Mouse (Mus musculus) heart, postnatal 25 days (tissue): ENCODE measurements around the gene Ckm. TPM values are rescaled to one million over a fixed set of nuclear protein-coding genes. Genes with fewer than 3 reads are reported as not detected.

Source experiments
- DNase-seq: peaks from one replicate; pipeline ENCODE4 v3.0.0; 2022; ENCODE audit warnings: low spot score
- intact Hi-C: fragments of 180-260 bp; cut with DNase I; formaldehyde crosslinking; loops from one replicate; pipeline ENCODE4 v1.15.1; 2025
- total RNA-seq, 2 experiments: library from RNA; stranded (reverse); gene quantifications; 2 replicates each; pipeline ENCODE4 v1.2.3; 2021

Gene Ckm
- total RNA-seq, 2 experiments from 2014 or later: 4,463 to 5,048 TPM

DNA sequence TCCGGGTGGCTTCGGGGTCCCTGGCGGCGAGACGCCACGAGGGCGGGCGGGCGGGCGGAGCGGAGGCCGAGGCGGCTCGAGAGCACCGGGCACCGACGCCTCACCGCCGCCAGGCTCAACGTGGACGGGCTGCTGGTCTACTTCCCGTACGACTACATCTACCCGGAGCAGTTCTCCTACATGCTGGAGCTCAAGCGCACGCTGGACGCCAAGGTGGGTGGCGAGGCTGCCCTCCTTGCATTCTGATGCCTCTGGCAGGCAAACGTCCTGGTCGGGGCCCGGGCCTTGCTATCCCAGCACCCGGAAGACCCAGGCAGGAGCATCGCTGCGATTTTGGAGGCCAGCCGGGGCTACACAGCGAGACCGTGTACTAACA lies 22.4 kb upstream of the Ckm start:
- no peak for DNase-seq
- intact Hi-C loops: no loop called here

DNA sequence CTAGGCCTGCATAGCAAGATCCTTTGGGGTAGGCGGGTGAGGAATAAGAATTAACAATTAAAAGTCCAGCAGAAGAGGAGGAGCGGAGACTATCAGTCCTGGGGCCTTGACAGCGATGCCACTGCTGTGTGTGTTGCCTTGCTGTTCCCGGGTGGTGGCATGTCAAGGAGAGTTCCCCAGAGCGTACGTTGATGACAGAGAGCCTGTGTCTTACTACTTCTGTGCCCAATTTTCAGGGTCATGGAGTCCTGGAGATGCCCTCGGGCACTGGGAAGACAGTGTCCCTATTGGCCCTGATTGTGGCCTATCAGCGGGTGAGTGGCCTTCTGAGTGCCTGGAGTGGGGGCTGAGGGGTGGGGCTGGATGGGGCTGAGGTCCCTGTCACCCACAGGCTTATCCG lies 20.9 kb upstream of the Ckm start:
- DNase-seq: no peak
- intact Hi-C loops: no loop called here

DNA sequence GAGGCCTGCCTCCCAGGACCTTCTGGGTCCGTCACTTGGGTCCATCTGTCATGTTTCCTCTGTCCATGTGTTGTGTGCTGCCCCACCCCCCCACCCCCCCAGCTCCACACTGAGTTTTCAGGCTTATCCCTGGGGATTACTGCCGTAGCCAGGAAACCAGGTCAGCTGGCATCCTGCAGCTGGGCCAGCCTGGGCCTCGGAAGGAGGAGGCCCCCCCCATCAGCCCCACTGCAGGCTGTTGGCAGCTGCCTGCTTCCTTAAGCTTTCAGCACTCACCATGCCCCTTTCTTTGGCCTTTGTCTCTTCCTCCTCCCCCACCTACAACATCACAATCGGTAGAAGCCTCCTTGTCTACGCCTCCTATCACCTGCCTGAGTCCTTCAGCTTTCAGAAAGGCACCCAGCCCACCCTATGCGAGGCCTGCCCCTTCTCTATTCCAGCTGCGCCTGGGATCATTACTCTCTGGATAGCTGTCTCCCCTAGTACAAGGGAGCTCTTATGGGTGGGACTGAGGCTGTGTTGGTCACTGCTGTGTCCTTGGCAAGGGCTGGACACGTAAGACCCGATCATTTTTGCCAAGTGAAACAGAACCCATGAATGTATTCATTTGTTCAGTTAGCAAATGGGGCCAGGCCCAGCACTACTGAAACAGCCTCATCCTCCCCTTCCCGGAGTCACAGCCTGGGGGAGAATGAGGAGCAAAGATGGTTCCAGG lies 15.7 kb upstream of the Ckm start:
- no peak for DNase-seq
- intact Hi-C loops: no loop called here

DNA sequence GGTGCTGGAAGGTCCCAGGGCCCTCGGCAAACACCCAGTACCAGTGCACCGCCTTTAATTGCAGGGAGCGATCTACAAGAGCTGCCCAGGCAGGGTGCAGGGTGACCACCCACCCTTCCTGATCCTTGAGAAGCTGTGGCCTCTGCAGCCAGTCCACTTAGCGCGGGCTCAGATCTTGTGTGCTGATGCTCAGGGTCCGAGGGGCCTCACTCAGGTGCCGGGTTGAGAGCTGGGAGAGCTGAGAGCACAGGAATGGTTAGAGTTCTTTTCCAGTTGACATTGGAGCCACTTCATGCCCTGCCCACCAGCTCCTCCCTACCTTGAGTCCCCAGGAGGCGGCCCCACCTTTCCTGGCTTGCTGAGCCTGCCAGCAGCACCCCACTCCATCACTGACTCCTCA lies 10.1 kb upstream of the Ckm start:
- DNase-seq: no peak
- intact Hi-C loops: no loop called here

DNA sequence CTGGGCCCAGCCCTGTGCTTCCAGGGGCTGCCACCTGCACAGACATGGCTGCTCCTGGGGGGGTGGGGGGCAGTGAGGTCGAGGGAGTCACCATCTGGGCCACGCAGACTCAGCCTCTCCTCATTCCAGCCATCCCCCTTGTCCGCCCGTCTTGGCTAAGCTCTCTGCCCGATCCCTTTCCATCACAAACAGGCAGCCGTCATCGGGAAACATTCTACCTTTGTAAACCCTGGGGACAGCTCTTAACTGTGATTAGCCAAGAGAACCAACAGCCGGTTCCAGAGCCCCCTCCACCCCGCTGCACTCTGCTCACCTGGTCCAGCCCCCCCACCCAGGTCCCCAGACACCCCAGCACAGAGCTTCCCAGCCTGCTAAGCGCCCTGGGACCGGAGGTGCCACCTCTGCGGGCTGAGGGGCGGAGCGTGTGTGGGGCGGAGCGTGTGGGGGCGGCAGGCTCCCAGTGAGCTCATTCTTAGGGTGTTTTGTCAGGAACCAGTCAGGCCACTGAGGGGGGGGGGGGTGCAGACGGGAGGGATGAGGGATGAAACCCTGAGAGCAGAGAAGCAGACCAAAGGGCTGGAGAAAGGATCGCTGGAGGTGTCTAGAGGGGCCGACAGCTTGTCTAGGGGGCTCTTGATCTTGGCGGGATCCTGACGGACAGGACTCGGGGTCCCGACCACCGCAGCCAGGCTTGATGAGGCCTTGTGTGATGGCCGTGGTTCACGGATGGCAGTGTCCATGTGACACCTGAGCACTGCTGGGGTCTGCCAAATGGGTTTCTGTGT lies 4.9 kb upstream of the Ckm start:
- no peak for DNase-seq
- intact Hi-C loops: no loop called here

DNA sequence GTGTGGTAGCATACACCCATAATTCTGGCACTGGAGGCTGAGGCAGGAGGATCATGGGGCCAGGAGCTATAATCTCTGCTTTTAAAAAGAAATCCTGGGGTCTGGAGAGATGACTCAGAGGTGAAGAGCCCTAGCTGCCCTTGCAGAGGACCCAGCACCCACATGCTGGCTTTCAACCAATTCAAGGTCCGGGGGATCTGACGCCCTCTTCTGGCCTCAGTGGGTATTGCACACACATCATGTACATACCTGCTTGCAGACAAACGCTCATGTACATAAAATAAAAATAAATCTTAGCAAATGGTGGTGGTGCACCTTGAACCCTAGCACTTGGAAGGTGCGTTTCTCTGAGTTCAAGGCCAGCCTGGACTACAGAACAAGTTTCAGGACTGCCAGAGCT lies 3.6 kb upstream of the Ckm start:
- intact Hi-C loops: no loop called here
- no peak for DNase-seq

DNA sequence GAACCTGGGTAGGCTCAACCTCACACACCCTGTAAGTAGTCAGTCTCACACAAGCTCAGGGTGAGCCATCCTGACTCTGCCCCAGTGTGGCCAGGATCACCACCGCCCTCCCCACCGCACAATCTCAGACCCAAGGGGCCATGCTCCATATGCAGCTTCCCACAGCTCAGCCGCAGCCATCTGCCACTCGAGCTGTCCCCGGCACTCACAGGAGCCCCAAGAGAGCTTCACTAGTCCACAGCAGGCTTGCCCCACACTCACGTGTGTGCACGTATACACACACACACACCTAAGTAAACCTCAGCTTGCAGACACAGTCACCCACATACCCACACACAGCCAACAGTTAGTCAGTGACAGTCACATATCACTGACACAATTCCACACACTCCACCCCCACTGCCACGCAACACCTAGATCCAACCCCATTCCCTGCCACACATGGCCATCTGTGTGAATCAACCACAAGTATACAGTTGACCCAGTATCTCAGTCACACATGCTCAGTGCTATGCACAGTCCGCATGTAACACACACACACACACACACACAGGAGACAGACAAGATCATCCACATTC lies 2.0 kb upstream of the Ckm start:
- no peak for DNase-seq
- intact Hi-C loops: no loop called here

DNA sequence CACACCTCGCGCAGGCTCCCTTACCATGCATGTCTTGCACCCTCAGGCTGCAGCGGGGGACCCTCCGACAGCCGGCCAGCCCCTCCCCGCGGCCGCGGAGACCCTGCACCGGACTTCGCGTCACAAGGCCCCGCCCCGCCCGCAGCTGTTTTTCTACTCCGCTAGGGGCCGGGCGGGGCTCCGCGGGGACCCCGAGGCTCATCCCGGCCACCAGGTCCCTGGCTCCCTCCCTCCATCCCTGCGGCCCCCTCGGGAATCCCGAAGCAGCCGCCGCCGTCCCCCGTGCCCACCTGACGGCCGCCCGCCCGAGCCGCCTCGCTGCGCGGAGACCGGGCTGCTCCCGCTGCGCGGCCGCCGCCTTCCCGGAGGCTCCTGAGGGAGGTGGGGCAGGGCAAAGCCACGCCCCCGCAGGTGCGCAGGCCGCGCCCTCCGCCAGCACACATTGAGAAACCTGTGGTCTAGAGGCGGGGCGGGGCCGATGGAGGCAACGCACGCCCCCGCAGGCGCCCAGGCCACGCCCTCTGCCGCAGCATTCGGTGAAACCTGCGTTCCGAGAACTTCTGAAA lies 762 bp upstream of the Ckm start, which contains the start of gene Klc3:
TSS of gene Klc3 (minus strand) at position 374 of the 566 bp plus-strand sequence.
- DNase-seq: no peak
- intact Hi-C loops: no loop called here

DNA sequence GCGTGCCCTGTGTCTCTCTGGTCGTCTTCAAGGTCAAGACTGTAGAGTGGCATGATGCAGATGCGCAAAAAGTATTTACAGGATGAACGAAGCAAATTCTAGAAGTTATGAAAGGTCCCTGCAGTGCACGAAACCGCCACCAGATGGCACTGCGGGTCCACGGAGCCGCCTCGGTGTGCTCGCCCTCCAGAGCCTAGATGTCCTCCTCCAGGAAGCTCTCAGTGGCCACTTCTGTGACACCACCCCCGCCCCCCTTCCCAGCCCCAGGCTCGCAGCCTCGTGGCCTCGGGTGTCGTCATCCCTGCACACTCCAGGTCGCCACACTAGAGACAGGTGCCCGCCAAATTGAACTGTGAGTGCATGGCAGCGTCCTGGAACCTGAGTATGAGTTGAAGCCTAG lies 841 bp downstream of the Ckm start:
- DNase-seq: peak; percentile 49
- intact Hi-C loops: loop anchor here (1.0 to 5.0 kb wide), 3 partner anchors 97 to 297 kb away; no protein-coding TSS in a partner anchor

DNA sequence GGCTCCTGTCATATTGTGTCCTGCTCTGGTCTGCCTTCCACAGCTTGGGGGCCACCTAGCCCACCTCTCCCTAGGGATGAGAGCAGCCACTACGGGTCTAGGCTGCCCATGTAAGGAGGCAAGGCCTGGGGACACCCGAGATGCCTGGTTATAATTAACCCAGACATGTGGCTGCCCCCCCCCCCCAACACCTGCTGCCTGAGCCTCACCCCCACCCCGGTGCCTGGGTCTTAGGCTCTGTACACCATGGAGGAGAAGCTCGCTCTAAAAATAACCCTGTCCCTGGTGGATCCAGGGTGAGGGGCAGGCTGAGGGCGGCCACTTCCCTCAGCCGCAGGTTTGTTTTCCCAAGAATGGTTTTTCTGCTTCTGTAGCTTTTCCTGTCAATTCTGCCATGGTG lies 5.2 kb downstream of the Ckm start:
- no peak for DNase-seq
- intact Hi-C loops: loop anchor here (5.0 kb wide), 2 partner anchors 93 to 293 kb away; no protein-coding TSS in a partner anchor

DNA sequence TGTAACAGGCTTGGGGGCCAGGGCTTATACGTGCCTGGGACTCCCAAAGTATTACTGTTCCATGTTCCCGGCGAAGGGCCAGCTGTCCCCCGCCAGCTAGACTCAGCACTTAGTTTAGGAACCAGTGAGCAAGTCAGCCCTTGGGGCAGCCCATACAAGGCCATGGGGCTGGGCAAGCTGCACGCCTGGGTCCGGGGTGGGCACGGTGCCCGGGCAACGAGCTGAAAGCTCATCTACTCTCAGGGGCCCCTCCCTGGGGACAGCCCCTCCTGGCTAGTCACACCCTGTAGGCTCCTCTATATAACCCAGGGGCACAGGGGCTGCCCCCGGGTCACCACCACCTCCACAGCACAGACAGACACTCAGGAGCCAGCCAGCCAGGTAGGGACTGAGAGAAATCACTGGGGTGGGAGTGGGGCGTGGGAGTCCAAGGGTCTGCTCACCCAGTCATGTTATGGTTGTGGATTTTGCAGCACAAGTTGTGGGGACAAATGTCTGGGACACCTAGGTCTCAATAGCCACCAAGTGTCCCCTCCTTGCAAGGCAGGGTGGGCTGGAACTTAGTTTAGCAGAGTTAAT lies 6.3 kb downstream of the Ckm start:
- intact Hi-C loops: no loop called here
- peak; percentile 65 for DNase-seq

DNA sequence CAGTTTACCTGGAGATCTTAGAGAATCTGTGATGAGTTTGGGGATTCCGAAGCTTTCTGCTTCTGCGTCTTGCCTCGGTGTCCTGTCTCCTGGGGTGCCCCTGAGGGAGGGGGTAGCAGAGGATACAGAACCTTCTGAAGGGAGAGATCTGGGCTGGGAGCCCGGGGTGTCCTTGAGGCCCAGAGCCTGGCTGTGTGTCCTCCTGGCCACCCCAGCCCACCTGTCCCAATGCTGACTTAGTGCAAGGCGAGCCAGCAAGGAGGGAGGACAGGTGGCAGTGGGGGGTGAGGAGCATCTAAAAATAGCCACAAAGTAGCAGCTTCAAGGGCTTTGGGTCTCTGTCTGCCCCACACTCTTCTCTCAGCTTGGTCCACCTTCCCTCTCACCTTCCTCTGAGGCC lies 7.2 kb downstream of the Ckm start:
- intact Hi-C loops: no loop called here
- DNase-seq: no peak

DNA sequence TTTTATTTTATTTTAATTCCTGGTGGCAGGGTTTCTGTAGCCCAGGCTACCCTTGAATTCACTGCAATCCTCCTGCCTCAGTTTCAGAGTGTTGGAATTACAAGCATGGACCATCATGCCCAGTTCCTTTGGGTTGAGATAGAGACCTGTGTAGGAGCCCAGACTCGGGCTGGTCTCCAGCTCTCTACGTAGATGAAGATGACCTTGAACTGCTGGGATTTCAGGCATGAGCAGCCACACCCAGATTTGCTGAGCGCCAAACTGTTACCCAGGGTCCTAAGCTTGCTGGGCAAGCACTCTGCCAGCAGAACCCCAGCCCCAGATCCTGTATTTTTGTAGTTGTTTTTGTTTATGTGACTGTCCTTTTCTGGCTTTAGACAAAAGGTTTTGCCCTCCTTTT lies 8.9 kb downstream of the Ckm start:
- intact Hi-C loops: no loop called here
- DNase-seq: no peak

DNA sequence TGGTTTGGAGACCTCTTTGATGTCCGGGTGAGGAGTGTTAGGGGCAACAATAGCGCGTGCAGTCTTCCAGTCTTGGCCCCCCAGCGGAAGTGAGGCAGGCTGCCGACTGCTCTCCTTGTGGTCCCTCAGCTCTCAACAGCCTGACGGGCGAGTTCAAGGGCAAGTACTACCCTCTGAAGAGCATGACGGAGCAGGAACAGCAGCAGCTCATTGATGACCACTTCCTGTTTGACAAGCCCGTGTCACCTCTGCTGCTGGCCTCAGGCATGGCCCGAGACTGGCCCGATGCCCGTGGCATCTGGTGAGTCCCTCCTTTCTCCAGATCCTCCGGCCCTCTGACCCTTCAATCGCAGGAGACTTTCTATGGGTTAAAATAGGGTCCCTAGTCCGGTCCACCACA lies 12.0 kb downstream of the Ckm start:
- intact Hi-C loops: no loop called here
- DNase-seq: no peak

DNA sequence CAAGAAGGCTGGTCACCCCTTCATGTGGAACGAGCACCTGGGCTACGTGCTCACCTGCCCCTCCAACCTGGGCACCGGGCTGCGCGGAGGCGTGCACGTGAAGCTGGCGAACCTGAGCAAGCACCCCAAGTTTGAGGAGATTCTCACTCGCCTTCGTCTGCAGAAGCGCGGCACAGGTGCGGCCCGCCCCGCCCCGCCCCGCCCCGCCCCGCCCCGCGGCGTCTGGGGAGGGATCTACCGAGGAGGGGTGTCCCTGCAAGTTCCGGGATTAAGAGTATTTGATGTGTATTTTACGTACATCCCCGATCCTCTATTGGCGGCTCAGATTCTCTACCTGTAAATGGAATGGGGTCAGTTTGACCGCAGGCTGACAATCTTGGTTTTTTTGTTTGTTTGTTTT lies 15.5 kb downstream of the Ckm start:
- DNase-seq: no peak
- intact Hi-C loops: no loop called here

DNA sequence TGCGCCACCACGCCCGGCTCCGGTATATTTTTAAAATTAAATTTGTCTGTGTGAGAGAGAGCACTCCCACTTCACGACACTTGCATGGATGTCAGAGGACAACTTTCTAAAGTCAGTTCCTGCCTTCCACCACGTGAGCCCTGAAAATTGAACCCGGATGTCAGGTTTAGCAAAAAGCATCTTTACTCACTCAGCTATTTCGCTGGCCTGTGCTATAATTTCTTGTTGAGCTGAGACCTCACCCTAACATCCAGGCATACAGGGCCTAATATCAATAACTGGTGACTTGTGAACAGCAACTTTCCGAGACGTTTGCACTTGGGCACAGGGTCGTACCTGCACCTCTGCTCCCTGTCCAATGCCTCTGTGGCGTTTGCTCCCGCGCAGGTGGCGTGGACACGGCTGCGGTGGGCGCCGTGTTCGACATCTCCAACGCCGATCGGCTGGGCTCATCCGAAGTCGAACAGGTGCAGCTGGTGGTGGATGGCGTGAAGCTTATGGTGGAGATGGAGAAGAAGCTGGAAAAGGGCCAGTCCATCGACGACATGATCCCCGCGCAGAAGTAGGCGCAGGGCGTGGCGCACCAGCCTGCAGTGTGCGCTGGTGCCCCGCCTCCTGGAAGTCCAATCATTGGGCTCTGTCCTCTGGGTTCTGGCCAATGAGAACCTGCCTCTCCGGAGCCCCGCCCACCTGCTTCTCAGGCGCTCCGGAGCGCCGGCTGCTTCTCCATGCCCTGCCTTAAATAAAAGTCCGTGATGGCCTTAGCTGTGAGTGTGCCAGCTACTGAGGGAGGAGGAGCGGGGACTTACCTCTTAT lies 16.5 kb downstream of the Ckm start:
- peak; percentile 56 for DNase-seq
- intact Hi-C loops: no loop called here

DNA sequence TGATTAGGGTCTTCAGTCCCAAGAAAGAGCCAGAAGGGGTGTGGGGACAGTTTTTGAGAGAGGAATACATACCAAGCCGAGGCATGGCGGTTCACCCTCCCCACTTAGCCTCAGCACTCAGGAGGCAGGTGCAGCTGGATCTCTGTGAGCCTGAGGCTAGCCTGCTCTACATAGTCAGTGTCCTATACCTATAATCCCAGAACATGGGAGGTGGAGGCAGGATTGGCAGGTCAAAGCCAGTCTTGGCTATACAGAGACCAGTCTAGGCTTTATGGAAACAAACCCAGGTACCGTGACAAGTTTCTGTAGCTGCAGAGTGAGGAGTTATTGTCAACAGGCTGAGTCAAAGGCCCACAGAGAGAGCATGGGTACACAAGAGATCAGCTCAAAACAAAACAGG lies 18.5 kb downstream of the Ckm start:
- intact Hi-C loops: no loop called here
- no peak for DNase-seq

DNA sequence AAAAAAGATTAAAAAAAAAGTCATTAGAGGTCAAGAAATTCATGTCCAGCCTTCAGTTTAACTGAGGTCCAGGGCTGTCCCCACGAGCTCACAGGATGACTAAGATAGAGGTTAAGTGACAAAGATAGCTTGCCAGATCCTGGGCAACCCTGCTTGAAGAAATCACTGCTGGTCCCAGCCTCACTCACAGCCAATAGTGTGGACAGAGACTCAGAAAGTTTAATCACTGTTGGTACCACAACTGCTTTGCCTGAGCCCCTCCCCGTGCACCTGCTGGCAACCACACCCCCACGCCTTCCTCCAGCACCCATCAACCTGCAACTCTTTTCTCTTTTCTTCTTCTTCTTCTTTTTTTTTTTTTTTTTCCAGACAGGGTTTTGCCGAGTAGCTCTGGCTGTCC lies 19.5 kb downstream of the Ckm start:
- intact Hi-C loops: no loop called here
- DNase-seq: no peak

DNA sequence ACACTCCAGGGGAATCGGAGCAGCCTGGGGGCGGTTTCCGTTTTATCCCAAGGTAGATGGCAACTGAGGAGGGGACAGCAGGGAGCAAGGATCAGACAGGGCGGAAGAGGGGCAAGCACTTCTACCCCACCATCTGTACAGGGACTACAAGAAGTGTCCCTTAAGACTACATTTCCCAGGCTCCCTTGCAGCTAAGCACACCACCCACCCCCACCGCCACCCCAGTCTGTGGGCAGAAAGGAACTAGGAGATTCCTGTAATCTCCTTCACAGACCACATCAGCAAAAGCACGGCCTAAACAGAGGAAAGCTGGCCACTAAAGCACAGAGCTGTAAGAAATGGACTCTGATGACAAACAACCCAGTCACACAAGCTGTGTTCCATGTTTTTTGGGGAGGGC lies 21.8 kb downstream of the Ckm start:
- DNase-seq: no peak
- intact Hi-C loops: no loop called here

DNA sequence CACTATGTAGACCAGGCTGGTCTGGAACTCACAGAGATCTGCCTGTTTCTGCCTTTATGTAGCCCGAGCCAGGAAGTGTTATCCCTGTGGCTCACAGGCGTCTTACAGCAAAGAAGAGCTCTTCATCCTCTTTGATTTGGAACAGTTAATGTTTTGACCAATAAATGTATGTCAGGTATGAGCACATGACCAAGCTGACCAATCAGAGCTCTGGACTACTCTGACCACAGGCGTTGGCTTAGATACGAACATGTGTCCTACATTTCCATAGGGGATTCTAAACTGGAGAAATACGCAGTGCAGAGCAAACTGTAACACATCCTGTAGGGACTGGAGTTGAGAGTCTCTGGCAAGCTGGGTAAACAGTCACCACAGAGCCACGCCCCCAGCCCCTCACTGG lies 22.3 kb downstream of the Ckm start:
- intact Hi-C loops: no loop called here
- no peak for DNase-seq
